Comparison of ENCODE assay signal across 24 mouse cellular contexts in genomic region chr6:116554952-116555351, GRCm38 (mm10). TPM values are rescaled to one million over a fixed set of nuclear protein-coding genes. Genes with fewer than 3 reads are reported as not detected.
A peak's percentile ranks its signal among the peaks of the same experiment; 100 is the strongest.
DNase-seq lines count a peak whose midpoint lies in the region; ATAC-seq and TF ChIP-seq lines count a peak whose summit lies in the region.
"Had no signal": no experiment of that assay in that cellular context is flagged by ENCODE, and none has a peak within 500 bp of the region (broad histone marks: within the 10 kb centered on the region; RNA-seq: fewer than 3 reads in every experiment).

No protein-coding gene starts in this region.

- no peak for TF ChIP-seq CTCF in kidney, postnatal 0 days (IDR thresholded peaks at IDR 0.05; ENCODE audit: low read depth)

- no peak for DNase-seq in kidney, postnatal 36 days
- peak; percentile 29 for DNase-seq in kidney, postnatal 0 days (ENCODE audit: low spot score)
- no peak for DNase-seq in kidney, postnatal 14 days
- DNase-seq: adrenal gland, adult 2 months; adrenal gland, postnatal 10 days; adrenal gland, postnatal 25 days; cerebellum, adult 11 months; cerebellum, adult 18-20 months; cerebellum, adult 8-10 months; cerebellum, adult 9-11 months; cerebellum, postnatal 14 days; cerebellum, postnatal 36 days; embryo, embryonic 11 days had no signal

- 43% methylated on average over 3 of the region's 3 CpGs for WGBS in kidney, embryonic 15.5 days
- WGBS in kidney, postnatal 0 days = 47% methylated on average over 3 of the region's 3 CpGs

- no peaks in the 10 kb centered on the region for H3K4me1 ChIP-seq in kidney, embryonic 15.5 days
- no peaks in the 10 kb centered on the region for H3K4me1 ChIP-seq in kidney, postnatal 0 days (replicated peaks; ENCODE audit: insufficient read depth, low read length)
- H3K4me1 ChIP-seq: embryonic facial prominence, embryonic 15.5 days; forebrain, embryonic 10.5 days; forebrain, embryonic 12.5 days had no signal

- no peak overlapping the region for H3K4me2 ChIP-seq in kidney, embryonic 15.5 days
- no peak overlapping the region for H3K4me2 ChIP-seq in kidney, postnatal 0 days (ENCODE audit: low read length)
- H3K4me2 ChIP-seq: embryonic facial prominence, embryonic 13.5 days; embryonic facial prominence, embryonic 15.5 days; forebrain, embryonic 12.5 days had no signal

- H3K27me3 ChIP-seq in kidney, embryonic 15.5 days = no peaks in the 10 kb centered on the region
- H3K27me3 ChIP-seq in kidney, postnatal 0 days (ENCODE audit: insufficient read depth, low read length) = no peaks in the 10 kb centered on the region
- H3K27me3 ChIP-seq: embryonic facial prominence, embryonic 15.5 days; forebrain, embryonic 12.5 days had no signal

- no peaks in the 10 kb centered on the region for H3K36me3 ChIP-seq in kidney, embryonic 15.5 days
- no peaks in the 10 kb centered on the region for H3K36me3 ChIP-seq in kidney, postnatal 0 days (ENCODE audit: insufficient read depth, low read length)
- H3K36me3 ChIP-seq: embryonic facial prominence, embryonic 13.5 days; embryonic facial prominence, embryonic 15.5 days; forebrain, embryonic 10.5 days; forebrain, embryonic 12.5 days had no signal

- H3K4me3 ChIP-seq in kidney, embryonic 15.5 days (replicated peaks) = no peak overlapping the region
- no peak overlapping the region for H3K4me3 ChIP-seq in kidney, postnatal 0 days (replicated peaks; ENCODE audit: low read depth, low read length)
- H3K4me3 ChIP-seq: embryonic facial prominence, embryonic 13.5 days; embryonic facial prominence, embryonic 15.5 days; erythroblast, embryonic 14.5 days; forebrain, embryonic 10.5 days; forebrain, embryonic 12.5 days had no signal

- H3K9me3 ChIP-seq in kidney, embryonic 15.5 days (replicated peaks) = no peaks in the 10 kb centered on the region
- no peaks in the 10 kb centered on the region for H3K9me3 ChIP-seq in kidney, postnatal 0 days (replicated peaks; ENCODE audit: low read length)
- H3K9me3 ChIP-seq: embryonic facial prominence, embryonic 13.5 days; embryonic facial prominence, embryonic 15.5 days; forebrain, embryonic 10.5 days; forebrain, embryonic 12.5 days had no signal

- ATAC-seq in kidney, embryonic 15.5 days (replicated peaks; ENCODE audit: low FRiP score) = peak; percentile 79
- ATAC-seq in kidney, postnatal 0 days (replicated peaks; ENCODE audit: low FRiP score, low read depth) = peak; percentile 46
- ATAC-seq: forebrain, embryonic 14.5 days; forebrain, embryonic 16.5 days had no signal

- 0 out of 2 replicates have a peak overlapping the region, but pooled peaks have one; percentile 54 for H3K27ac ChIP-seq in kidney, embryonic 15.5 days
- H3K27ac ChIP-seq in kidney, postnatal 0 days = no peak overlapping the region
- H3K27ac ChIP-seq: embryonic facial prominence, embryonic 13.5 days; embryonic facial prominence, embryonic 15.5 days; forebrain, embryonic 10.5 days; forebrain, embryonic 12.5 days had no signal

- no peak overlapping the region for H3K9ac ChIP-seq in kidney, embryonic 15.5 days
- no peak overlapping the region for H3K9ac ChIP-seq in kidney, postnatal 0 days (ENCODE audit: low read depth, low read length)
- H3K9ac ChIP-seq: embryonic facial prominence, embryonic 13.5 days; embryonic facial prominence, embryonic 15.5 days; forebrain, embryonic 12.5 days had no signal

RNA-seq across cellular contexts. Expression of gene Olfr214, which starts 0.9 kb away (rescaled TPM):
- polyA plus RNA-seq in kidney, embryonic 15.5 days (2015; fragmentation: Nextera tagmentation; extraction: Ambion mirVana) = not detected in 2 replicates
- polyA plus RNA-seq in kidney, postnatal 0 days (2015; fragmentation: Nextera tagmentation; extraction: Ambion mirVana) = not detected in 2 replicates
- polyA plus RNA-seq: adrenal gland, adult 2 months; brain, embryonic 14.5 days; C2C12; embryonic facial prominence, embryonic 11.5 days; embryonic facial prominence, embryonic 13.5 days; embryonic facial prominence, embryonic 15.5 days; erythroblast, embryonic 14.5 days; forebrain, embryonic 10.5 days; forebrain, embryonic 12.5 days; forebrain, embryonic 14.5 days; forebrain, embryonic 16.5 days had no signal

RNA-seq across cellular contexts. Expression of gene Gm5580, which starts 4.0 kb away (rescaled TPM):
- 0.33 and 0.47 TPM in 2 replicates for polyA plus RNA-seq in kidney, embryonic 15.5 days (2015; fragmentation: Nextera tagmentation; extraction: Ambion mirVana)
- polyA plus RNA-seq in kidney, postnatal 0 days (2015; fragmentation: Nextera tagmentation; extraction: Ambion mirVana) = 0.29 and 0.55 TPM in 2 replicates
- polyA plus RNA-seq: erythroblast, embryonic 14.5 days had no signal

RNA-seq across cellular contexts. Expression of gene Olfr213, which starts 16.7 kb away (rescaled TPM):
- not detected in 2 replicates for polyA plus RNA-seq in kidney, embryonic 15.5 days (2015; fragmentation: Nextera tagmentation; extraction: Ambion mirVana)
- not detected in 2 replicates for polyA plus RNA-seq in kidney, postnatal 0 days (2015; fragmentation: Nextera tagmentation; extraction: Ambion mirVana)
- polyA plus RNA-seq: adrenal gland, adult 2 months; brain, embryonic 14.5 days; C2C12; embryonic facial prominence, embryonic 11.5 days; embryonic facial prominence, embryonic 13.5 days; embryonic facial prominence, embryonic 15.5 days; erythroblast, embryonic 14.5 days; forebrain, embryonic 10.5 days; forebrain, embryonic 12.5 days; forebrain, embryonic 14.5 days; forebrain, embryonic 16.5 days had no signal

RNA-seq across cellular contexts. Expression of gene Olfr215, which starts 29.0 kb away (rescaled TPM):
- not detected in 2 replicates for polyA plus RNA-seq in kidney, embryonic 15.5 days (2015; fragmentation: Nextera tagmentation; extraction: Ambion mirVana)
- not detected in 2 replicates for polyA plus RNA-seq in kidney, postnatal 0 days (2015; fragmentation: Nextera tagmentation; extraction: Ambion mirVana)
- polyA plus RNA-seq: adrenal gland, adult 2 months; brain, embryonic 14.5 days; embryonic facial prominence, embryonic 11.5 days; embryonic facial prominence, embryonic 13.5 days; embryonic facial prominence, embryonic 15.5 days; erythroblast, embryonic 14.5 days; forebrain, embryonic 10.5 days; forebrain, embryonic 12.5 days; forebrain, embryonic 14.5 days; forebrain, embryonic 16.5 days had no signal

RNA-seq across cellular contexts. Expression of gene Olfr212, which starts 48.6 kb away (rescaled TPM):
- polyA plus RNA-seq in kidney, embryonic 15.5 days (2015; fragmentation: Nextera tagmentation; extraction: Ambion mirVana) = not detected in 2 replicates
- 0.04 TPM in 1 of 2 replicates, not detected in the other for polyA plus RNA-seq in kidney, postnatal 0 days (2015; fragmentation: Nextera tagmentation; extraction: Ambion mirVana)
- polyA plus RNA-seq: adrenal gland, adult 2 months; embryonic facial prominence, embryonic 13.5 days; embryonic facial prominence, embryonic 15.5 days; erythroblast, embryonic 14.5 days; forebrain, embryonic 10.5 days; forebrain, embryonic 12.5 days; forebrain, embryonic 14.5 days; forebrain, embryonic 16.5 days had no signal
